Mouse (Mus musculus) hindbrain, embryonic 14.5 days (tissue): ENCODE data around the gene Chrm3. TPM values are rescaled to one million over a fixed set of nuclear protein-coding genes. Genes with fewer than 3 reads are reported as not detected.

Experiments
- ATAC-seq: fragments of 200-750 bp; cut with Nextera tagmentation; 2 replicates; pipeline ENCODE4 v1.8.0; 2017; ENCODE audit warnings: moderate number of reproducible peaks, mild to moderate bottlenecking, moderate TSS enrichment, moderate library complexity; ENCODE audit not compliant: low FRiP score
- DNase-seq: peaks from one replicate; pipeline ENCODE4 v3.0.0-alpha.2; 2015; ENCODE audit warnings: low spot score
- H3K27ac ChIP-seq: fragments of 300-500 bp; sonication (generic); 2 replicates; pipeline ENCODE4 v1.5.1; 2014; ENCODE audit warnings: mild to moderate bottlenecking, moderate library complexity
- H3K27me3 ChIP-seq: fragments of 300-500 bp; sonication (generic); 2 replicates; pipeline ENCODE4 v1.6.1; 2014; ENCODE audit warnings: mild to moderate bottlenecking, low read length, mixed read lengths; ENCODE audit not compliant: control insufficient read depth, insufficient read depth
- H3K36me3 ChIP-seq: fragments of 300-500 bp; sonication (generic); replicated peaks from 2 replicates; pipeline ENCODE4 v1.6.1; 2014; ENCODE audit not compliant: control insufficient read depth, insufficient read depth
- H3K4me1 ChIP-seq: fragments of 300-500 bp; sonication (generic); replicated peaks from 2 replicates; pipeline ENCODE4 v1.6.1; 2014; ENCODE audit warnings: antibody characterized with exemption, low read length, mixed read lengths; ENCODE audit not compliant: control insufficient read depth, insufficient read depth
- H3K4me2 ChIP-seq: fragments of 300-500 bp; sonication (generic); replicated peaks from 2 replicates; pipeline ENCODE4 v1.6.1; 2014; ENCODE audit warnings: mild to moderate bottlenecking, moderate library complexity
- H3K4me3 ChIP-seq: fragments of 300-500 bp; sonication (generic); replicated peaks from 2 replicates; pipeline ENCODE4 v1.5.1; 2014; ENCODE audit warnings: mild to moderate bottlenecking, low read length
- H3K9ac ChIP-seq: fragments of 300-500 bp; sonication (generic); 2 replicates; pipeline ENCODE4 v1.6.1; 2014
- H3K9me3 ChIP-seq: fragments of 300-500 bp; sonication (generic); 2 replicates; pipeline ENCODE4 v1.6.1; 2016; ENCODE audit warnings: low read length; ENCODE audit not compliant: control insufficient read depth
- WGBS: fragments of 180-500 bp; shearing (Covaris S2); extraction: QIAGEN DNeasy Blood & Tissue Kit; methylation state at CpG from one replicate; pipeline ENCODE4 v1.1.7; 2014; 5-methylcytosine and 5-hydroxymethylcytosine counted together
- polyA plus RNA-seq: library from polyadenylated mRNA; unstranded; fragments of >200 nt; fragmentation: Nextera tagmentation; extraction: Ambion mirVana; gene quantifications from 2 replicates; pipeline ENCODE4 v1.2.1, GENCODE M21; 2014

Gene Chrm3
- polyA plus RNA-seq, 1 experiment from 2014 or later = 3.8 TPM

- DNase-seq (no peak), ATAC-seq (no peak)
- H3K4me2 ChIP-seq = no peak overlapping the region
- no peaks in the 10 kb centered on the region for H3K9me3 ChIP-seq
- no peak overlapping the region for H3K9ac ChIP-seq
- H3K27me3 ChIP-seq = no peaks in the 10 kb centered on the region
- H3K27ac ChIP-seq = no peak overlapping the region
- no peaks in the 10 kb centered on the region for H3K36me3 ChIP-seq
- no peaks in the 10 kb centered on the region for H3K4me1 ChIP-seq
- WGBS = 84% methylated on average over 6 of the region's 6 CpGs
- H3K4me3 ChIP-seq = no peak overlapping the region
Measured at GRCm38 (mm10) chr13:10199206-10199956, 161.3 kb downstream of the Chrm3 start.

DNA sequence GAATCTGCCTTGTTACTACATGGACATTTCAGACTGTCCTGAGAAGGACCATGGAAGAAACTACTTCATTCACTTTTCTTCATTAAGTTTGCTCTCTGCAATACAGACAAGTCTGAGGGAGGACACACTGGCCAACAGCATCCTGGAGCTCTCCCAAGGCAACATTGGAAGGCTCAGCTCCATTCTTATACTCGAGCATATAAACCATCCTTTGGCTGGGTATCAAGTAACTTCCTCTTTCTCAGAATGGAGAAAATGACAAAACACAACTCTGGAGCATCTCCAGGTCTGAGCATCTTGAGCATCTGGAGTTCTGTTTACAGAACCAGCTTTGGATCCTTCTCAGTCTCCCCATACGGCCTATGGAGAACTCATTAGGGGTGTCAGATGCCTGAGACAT, 170.8 kb downstream of the Chrm3 start:
- no peaks in the 10 kb centered on the region for H3K9me3 ChIP-seq
- WGBS = 81% methylated on average over 2 of the region's 2 CpGs
- H3K27ac ChIP-seq = no peak overlapping the region
- no peak for ATAC-seq
- H3K9ac ChIP-seq = no peak overlapping the region
- no peak overlapping the region for H3K4me3 ChIP-seq
- no peak overlapping the region for H3K4me2 ChIP-seq
- H3K4me1 ChIP-seq = no peaks in the 10 kb centered on the region
- no peaks in the 10 kb centered on the region for H3K27me3 ChIP-seq
- DNase-seq = no peak
- H3K36me3 ChIP-seq = no peaks in the 10 kb centered on the region

- H3K9ac ChIP-seq = no peak overlapping the region
- no peaks in the 10 kb centered on the region for H3K9me3 ChIP-seq
- H3K27me3 ChIP-seq = no peaks in the 10 kb centered on the region
- H3K4me1 ChIP-seq = no peaks in the 10 kb centered on the region
- H3K4me2 ChIP-seq = no peak overlapping the region
- no peaks in the 10 kb centered on the region for H3K36me3 ChIP-seq
- no peak overlapping the region for H3K4me3 ChIP-seq
- no peak for DNase-seq
- ATAC-seq = no peak
- 95% methylated on average over 3 of the region's 3 CpGs for WGBS
- H3K27ac ChIP-seq = no peak overlapping the region
Measured at GRCm38 (mm10) chr13:10187926-10188325, 172.7 kb downstream of the Chrm3 start.

DNA sequence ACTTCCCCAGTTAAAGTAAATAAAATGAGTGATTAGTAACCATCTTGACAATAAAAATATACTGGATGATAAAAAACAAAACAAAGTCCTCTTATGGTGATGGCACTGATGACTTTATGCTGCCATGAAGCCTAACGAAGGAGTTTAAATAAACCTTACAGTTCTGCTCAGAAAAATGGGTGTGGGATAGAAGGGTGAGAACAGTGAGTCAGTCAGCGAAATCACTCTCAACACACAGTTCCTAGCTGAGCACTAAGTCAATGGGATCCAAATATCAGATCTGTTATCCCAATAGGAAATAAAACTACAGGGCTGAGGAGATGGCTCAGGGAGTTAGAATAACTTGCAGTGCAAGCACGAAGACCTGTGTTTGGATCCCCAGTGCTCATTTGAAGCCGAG, 176.8 kb downstream of the Chrm3 start:
- WGBS = 88% methylated on average over 4 of the region's 4 CpGs
- Histone ChIP-seq H3K36me3 (no peaks in the 10 kb centered on the region), H3K4me1 (no peaks in the 10 kb centered on the region), H3K9me3 (no peaks in the 10 kb centered on the region), H3K4me2 (no peak overlapping the region), H3K9ac (no peak overlapping the region), H3K27ac (no peak overlapping the region), H3K27me3 (no peaks in the 10 kb centered on the region), H3K4me3 (no peak overlapping the region)
- DNase-seq (no peak), ATAC-seq (no peak)

GRCm38 (mm10) chr13:10182756-10183155, 177.9 kb downstream of the Chrm3 start:
- Histone ChIP-seq H3K4me2 (no peak overlapping the region), H3K9me3 (no peaks in the 10 kb centered on the region), H3K4me1 (no peaks in the 10 kb centered on the region), H3K36me3 (no peaks in the 10 kb centered on the region), H3K27me3 (no peaks in the 10 kb centered on the region), H3K4me3 (no peak overlapping the region), H3K27ac (no peak overlapping the region), H3K9ac (no peak overlapping the region)
- DNase-seq (no peak), ATAC-seq (no peak)
- 81% methylated on average over 2 of the region's 2 CpGs for WGBS

- Histone ChIP-seq H3K36me3 (no peaks in the 10 kb centered on the region), H3K9me3 (no peaks in the 10 kb centered on the region), H3K4me1 (no peaks in the 10 kb centered on the region), H3K27ac (no peak overlapping the region), H3K4me2 (no peak overlapping the region), H3K27me3 (no peaks in the 10 kb centered on the region), H3K9ac (no peak overlapping the region), H3K4me3 (no peak overlapping the region)
- DNase-seq (no peak), ATAC-seq (no peak)
- WGBS = 90% methylated on average over 2 of the region's 2 CpGs
Measured at GRCm38 (mm10) chr13:10170529-10170928, 190.1 kb downstream of the Chrm3 start.

- Histone ChIP-seq H3K9ac (no peak overlapping the region), H3K27ac (no peak overlapping the region), H3K4me1 (no peaks in the 10 kb centered on the region), H3K4me3 (no peak overlapping the region), H3K36me3 (no peaks in the 10 kb centered on the region), H3K9me3 (no peaks in the 10 kb centered on the region), H3K27me3 (no peaks in the 10 kb centered on the region), H3K4me2 (no peak overlapping the region)
- no peak for ATAC-seq
- DNase-seq = no peak
Measured at GRCm38 (mm10) chr13:10163354-10163753, 197.3 kb downstream of the Chrm3 start.

- WGBS = 89% methylated on average over 3 of the region's 3 CpGs
- no peaks in the 10 kb centered on the region for H3K27me3 ChIP-seq
- H3K36me3 ChIP-seq = no peaks in the 10 kb centered on the region
- DNase-seq (no peak), ATAC-seq (no peak)
- no peak overlapping the region for H3K27ac ChIP-seq
- H3K4me1 ChIP-seq = no peaks in the 10 kb centered on the region
- H3K4me3 ChIP-seq = no peak overlapping the region
- no peaks in the 10 kb centered on the region for H3K9me3 ChIP-seq
- H3K4me2 ChIP-seq = no peak overlapping the region
- H3K9ac ChIP-seq = no peak overlapping the region
Measured at GRCm38 (mm10) chr13:10157496-10157895, 203.2 kb downstream of the Chrm3 start.

- Histone ChIP-seq H3K4me2 (no peak overlapping the region), H3K9ac (no peak overlapping the region), H3K27ac (no peak overlapping the region), H3K9me3 (no peaks in the 10 kb centered on the region), H3K27me3 (no peaks in the 10 kb centered on the region), H3K4me3 (no peak overlapping the region), H3K4me1 (no peaks in the 10 kb centered on the region), H3K36me3 (no peaks in the 10 kb centered on the region)
- DNase-seq (no peak), ATAC-seq (no peak)
- 88% methylated on average over 4 of the region's 4 CpGs for WGBS
Measured at GRCm38 (mm10) chr13:10140573-10140972, 220.1 kb downstream of the Chrm3 start.

GRCm38 (mm10) chr13:10138878-10139277, 221.8 kb downstream of the Chrm3 start:
- Histone ChIP-seq H3K36me3 (no peaks in the 10 kb centered on the region), H3K4me2 (no peak overlapping the region), H3K4me1 (no peaks in the 10 kb centered on the region), H3K9ac (no peak overlapping the region), H3K4me3 (no peak overlapping the region), H3K27ac (no peak overlapping the region), H3K27me3 (no peaks in the 10 kb centered on the region), H3K9me3 (no peaks in the 10 kb centered on the region)
- no peak for DNase-seq
- WGBS = 86% methylated on average over 4 of the region's 4 CpGs
- ATAC-seq = no peak
